Mouse (Mus musculus) CH12.LX (cell line): Measurements from ENCODE around the gene Tmem92. TPM values are rescaled to one million over a fixed set of nuclear protein-coding genes. Genes with fewer than 3 reads are reported as not detected.

Experiments
- DNase-seq: peaks from one replicate; pipeline ENCODE4 v3.0.0-alpha.2; 2013; ENCODE audit errors: extremely low read depth
- H3K27ac ChIP-seq: 2 replicates; pipeline ENCODE4 v1.5.1; 2012; ENCODE audit warnings: low read depth, mild to moderate bottlenecking, control low read depth, moderate library complexity; ENCODE audit not compliant: insufficient read depth
- H3K27me3 ChIP-seq: replicated peaks from 2 replicates; pipeline ENCODE3; 2012; ENCODE audit warnings: inconsistent platforms
- H3K36me3 ChIP-seq, 2 experiments: replicated peaks in 1 of 2; 2 replicates each; pipeline versions ENCODE3 to v1.6.1; 2012; ENCODE audit warnings: inconsistent platforms in 1 of 2, low read length in 1 of 2, mild to moderate bottlenecking in 1 of 2, mixed read lengths in 1 of 2, moderate library complexity in 1 of 2; ENCODE audit not compliant: control insufficient read depth in 1 of 2, insufficient read depth in 1 of 2
- H3K4me1 ChIP-seq, 2 experiments: 2 replicates each; pipeline ENCODE4 v1.6.1; 2012; ENCODE audit warnings: inconsistent platforms in 1 of 2, moderate library complexity in 1 of 2; ENCODE audit not compliant: insufficient read depth in 2 of 2, control insufficient read depth in 1 of 2
- H3K4me2 ChIP-seq: 2 replicates; pipeline ENCODE4 v1.6.1; 2012; ENCODE audit warnings: low read depth, mild to moderate bottlenecking, control low read depth; ENCODE audit not compliant: poor library complexity, insufficient read depth, severe bottlenecking
- H3K4me3 ChIP-seq, 3 experiments: fragments of 150-350 bp in 1 of 3; sonication (generic) in 1 of 3; replicated peaks in 1 of 3; 2 replicates each; pipeline versions ENCODE3 to v1.5.1; 2011 to 2012; ENCODE audit warnings: low read depth in 2 of 3, low read length in 2 of 3, mild to moderate bottlenecking in 2 of 3, moderate library complexity in 2 of 3, control low read depth in 1 of 3, improper control_type of control experiment in 1 of 3, inconsistent platforms in 1 of 3, mixed read lengths in 1 of 3; ENCODE audit not compliant: poor library complexity in 1 of 3
- H3K79me2 ChIP-seq: replicated peaks from 2 replicates; pipeline ENCODE4 v1.6.1; 2012; ENCODE audit warnings: mild to moderate bottlenecking, moderate library complexity; ENCODE audit not compliant: control insufficient read depth, poor library complexity, insufficient read depth, severe bottlenecking; ENCODE audit errors: extremely low read depth
- H3K9ac ChIP-seq: 2 replicates; pipeline ENCODE4 v1.6.1; 2012; ENCODE audit warnings: low read depth, mild to moderate bottlenecking, control low read depth, moderate library complexity; ENCODE audit not compliant: insufficient read depth
- H3K9me3 ChIP-seq: replicated peaks from 2 replicates; pipeline ENCODE3; 2012; ENCODE audit warnings: low read length, inconsistent platforms, mixed read lengths
- CHD1 ChIP-seq: IDR thresholded peaks from 2 replicates; pipeline ENCODE4 v1.6.1; 2012; ENCODE audit warnings: low read depth, low read length, improper control_type of control experiment, inconsistent platforms
- ELF1 ChIP-seq: IDR thresholded peaks from 2 replicates; pipeline ENCODE4 v1.6.1; 2014; ENCODE audit warnings: low read depth, mild to moderate bottlenecking, inconsistent platforms, low read length, improper control_type of control experiment
- EP300 ChIP-seq: IDR thresholded peaks from 2 replicates; pipeline ENCODE4 v1.6.1; 2011; ENCODE audit warnings: low read length, improper control_type of control experiment
- HCFC1 ChIP-seq: IDR thresholded peaks from 2 replicates; pipeline ENCODE4 v1.6.1; 2012; ENCODE audit warnings: low read depth, mild to moderate bottlenecking, inconsistent platforms, low read length, improper control_type of control experiment
- JUN ChIP-seq: IDR thresholded peaks from 2 replicates; pipeline ENCODE4 v1.6.1; 2011; ENCODE audit warnings: low read depth, mild to moderate bottlenecking, low read length, improper control_type of control experiment, moderate library complexity; ENCODE audit not compliant: insufficient read depth
- JUND ChIP-seq: conservative IDR thresholded peaks from 2 replicates; pipeline ENCODE4 v1.6.1; 2011; ENCODE audit warnings: low read depth, low read length, improper control_type of control experiment
- MAFK ChIP-seq: IDR thresholded peaks from 2 replicates; pipeline ENCODE4 v1.6.1; 2011; ENCODE audit warnings: low read length, improper control_type of control experiment; ENCODE audit not compliant: insufficient replicate concordance
- MAX ChIP-seq: IDR thresholded peaks from 2 replicates; pipeline ENCODE4 v1.6.1; 2011; ENCODE audit warnings: low read length, improper control_type of control experiment
- MAZ ChIP-seq: IDR thresholded peaks from 2 replicates; pipeline ENCODE4 v1.6.1; 2012; ENCODE audit warnings: low read depth, mild to moderate bottlenecking, inconsistent platforms, low read length, improper control_type of control experiment, moderate library complexity
- MEF2A ChIP-seq: IDR thresholded peaks from 2 replicates; pipeline ENCODE4 v1.6.1; 2014; ENCODE audit warnings: low read depth, mild to moderate bottlenecking, inconsistent platforms, low read length, improper control_type of control experiment, borderline replicate concordance
- MXI1 ChIP-seq: IDR thresholded peaks from 2 replicates; pipeline ENCODE4 v1.6.1; 2011; ENCODE audit warnings: mild to moderate bottlenecking, low read depth, low read length, improper control_type of control experiment
- MYC ChIP-seq: IDR thresholded peaks from 2 replicates; pipeline ENCODE4 v1.6.1; 2011; ENCODE audit warnings: low read depth, mild to moderate bottlenecking, improper control_type of control experiment, low read length
- NELFE ChIP-seq: IDR thresholded peaks from 2 replicates; pipeline ENCODE4 v1.6.1; 2011; ENCODE audit warnings: low read depth, low read length, improper control_type of control experiment
- NRF1 ChIP-seq: IDR thresholded peaks from 2 replicates; pipeline ENCODE4 v1.6.1; 2014; ENCODE audit warnings: low read depth, mild to moderate bottlenecking, inconsistent platforms, low read length, improper control_type of control experiment, moderate library complexity
- POLR2A ChIP-seq: IDR thresholded peaks from 2 replicates; pipeline ENCODE4 v1.6.1; 2011; ENCODE audit warnings: low read depth, mild to moderate bottlenecking, improper control_type of control experiment, low read length
- RCOR1 ChIP-seq: conservative IDR thresholded peaks from 2 replicates; pipeline ENCODE4 v1.6.1; 2012; ENCODE audit warnings: low read depth, mild to moderate bottlenecking, inconsistent platforms, low read length, improper control_type of control experiment
- SIN3A ChIP-seq: IDR thresholded peaks from 2 replicates; pipeline ENCODE4 v1.6.1; 2012; ENCODE audit warnings: low read length, improper control_type of control experiment, inconsistent platforms
- TBP ChIP-seq: conservative IDR thresholded peaks from 2 replicates; pipeline ENCODE4 v1.6.1; 2011; ENCODE audit warnings: low read depth, low read length, improper control_type of control experiment
- TCF12 ChIP-seq: IDR thresholded peaks from 2 replicates; pipeline ENCODE4 v1.6.1; 2014; ENCODE audit warnings: low read depth, mild to moderate bottlenecking, inconsistent platforms, low read length, improper control_type of control experiment
- UBTF ChIP-seq: IDR thresholded peaks from 2 replicates; pipeline ENCODE4 v1.6.1; 2012; ENCODE audit warnings: low read depth, mild to moderate bottlenecking, inconsistent platforms, low read length, improper control_type of control experiment, moderate library complexity
- USF1 ChIP-seq: IDR thresholded peaks from 2 replicates; pipeline ENCODE4 v1.6.1; 2014; ENCODE audit warnings: low read depth, mild to moderate bottlenecking, inconsistent platforms, low read length, improper control_type of control experiment
- USF2 ChIP-seq: conservative IDR thresholded peaks from 2 replicates; pipeline ENCODE4 v1.6.1; 2011; ENCODE audit warnings: low read depth, low read length, improper control_type of control experiment
- ZKSCAN1 ChIP-seq: IDR thresholded peaks from 2 replicates; pipeline ENCODE4 v1.6.1; 2012; ENCODE audit warnings: low read depth, inconsistent platforms, low read length, improper control_type of control experiment, borderline replicate concordance
- ZMIZ1 ChIP-seq: IDR thresholded peaks from 2 replicates; pipeline ENCODE4 v1.6.1; 2012; ENCODE audit warnings: low read depth, mild to moderate bottlenecking, inconsistent platforms, low read length, improper control_type of control experiment
- ZNF384 ChIP-seq: IDR thresholded peaks from 2 replicates; pipeline ENCODE4 v1.6.1; 2012; ENCODE audit warnings: low read depth, low read length, improper control_type of control experiment, inconsistent platforms
- dilution Hi-C: fragments of 300-500 bp; cut with MboI; formaldehyde crosslinking; loops from 2 replicates; pipeline ENCODE4 v1.14.3; 2020; ENCODE audit warnings: low sequenced_read_pairs; ENCODE audit not compliant: extremely low pct_unique_long_range_greater_than_20kb, extremely low pct_ligation_motif_present
- in situ Hi-C: fragments of 300-500 bp; cut with MboI; formaldehyde crosslinking; loops from 3 replicates; pipeline ENCODE4 v1.14.3; 2019; ENCODE audit warnings: low sequenced_read_pairs, low pct_ligation_motif_present, low pct_unique_long_range_greater_than_20kb, mixed read lengths
- polyA plus RNA-seq: library from polyadenylated mRNA; unstranded; fragments of >175 nt; gene quantifications from 2 replicates; pipeline ENCODE4 v1.2.1, GENCODE M21; 2012; ENCODE audit warnings: low read depth; ENCODE audit not compliant: insufficient read length
- total RNA-seq, 2 experiments: library from RNA; depleted of rRNA; stranded (reverse); fragments of 300-350 nt in 1 of 2; fragments of >200 nt in 1 of 2; gene quantifications; 2 replicates each; pipeline ENCODE4 v1.2.3; 2012 to 2014

Gene Tmem92
- total and polyA plus RNA-seq, 3 experiments: not detected

GRCm38 (mm10) chr11:94741732-94742272 lies 40.7 kb downstream of the Tmem92 start, which contains the start of gene Cdc34b:
Gene Cdc34b (plus strand): TSS chr11:94741782.
- dilution Hi-C loops (no loop called here), in situ Hi-C loops (no loop called here)
- H3K36me3 ChIP-seq: no peaks in the 10 kb centered on the region
- no peak within 1 kb of the TSS for H3K4me3 ChIP-seq
- peaks cover 10% of the 10 kb centered on the region for H3K9me3 ChIP-seq
- DNase-seq: no peak
- H3K27me3 ChIP-seq: peaks cover 85% of the 10 kb centered on the region
- TF ChIP-seq NELFE (no peak), MAFK (no peak), MAZ (no peak), SIN3A (no peak), TCF12 (no peak), USF2 (no peak), TBP (no peak), MEF2A (no peak), NRF1 (no peak), JUND (no peak), MYC (no peak), EP300 (no peak), POLR2A (no peak)
- H3K27ac ChIP-seq: no peak within 1 kb of the TSS
- no peaks in the 10 kb centered on the region for H3K4me1 ChIP-seq
- H3K9ac ChIP-seq: no peak within 1 kb of the TSS
- no peak within 1 kb of the TSS for H3K4me2 ChIP-seq
- H3K79me2 ChIP-seq: no peaks in the 10 kb centered on the region

GRCm38 (mm10) chr11:94735746-94736145 lies 46.8 kb downstream of the Tmem92 start:
- Histone ChIP-seq H3K79me2 (no peaks in the 10 kb centered on the region), H3K4me3 (no peak overlapping the region), H3K9me3 (no peaks in the 10 kb centered on the region), H3K36me3 (no peaks in the 10 kb centered on the region), H3K9ac (no peak overlapping the region)
- no peak for DNase-seq
- in situ Hi-C loops (loop anchor here (10.0 kb wide), 1 partner anchor 199 kb away; the partner anchor contains the start of gene Col1a1), dilution Hi-C loops (no loop called here)
- no peak for TF ChIP-seq JUN
- TF ChIP-seq RCOR1: no peak
- TF ChIP-seq MAX: no peak
- no peak for TF ChIP-seq MYC
- no peak for TF ChIP-seq MXI1
- TF ChIP-seq UBTF: no peak
- no peak for TF ChIP-seq USF1
- TF ChIP-seq USF2: no peak
- TF ChIP-seq SIN3A: no peak
- TF ChIP-seq ELF1: no peak
- no peak for TF ChIP-seq ZMIZ1
- no peak for TF ChIP-seq ZNF384
- no peak for TF ChIP-seq HCFC1
- TF ChIP-seq JUND: no peak
- TF ChIP-seq TBP: no peak
- TF ChIP-seq ZKSCAN1: no peak
- no peak for TF ChIP-seq CHD1
- TF ChIP-seq, all 38 proteins: peak for 0
- Histone ChIP-seq H3K4me1 (peaks cover 0 to 5% of the 10 kb centered on the region in 2 experiments; a peak in 1 of 4 replicates), H3K27me3 (peaks cover 82% of the 10 kb centered on the region), H3K27ac (no peak overlapping the region), H3K4me2 (no peak overlapping the region)
